Mouse (Mus musculus) megakaryocyte, embryonic 14.5 days (primary cell): ENCODE results near the gene Atxn7l1.

Experiments used
- FLI1 ChIP-seq: IDR thresholded peaks from 2 replicates; pipeline ENCODE4 v1.6.1; 2012; ENCODE audit warnings: low read length, inconsistent platforms, mixed read lengths
- GATA1 ChIP-seq: IDR thresholded peaks from 3 replicates; pipeline ENCODE4 v1.6.1; 2012; ENCODE audit warnings: mixed read lengths, low read length, inconsistent platforms, borderline replicate concordance

- TF ChIP-seq GATA1, result no peak
- TF ChIP-seq FLI1, result no peak
Measured at GRCm38 (mm10) chr12:33186331-33186730, 38.8 kb downstream of the Atxn7l1 start.
